Mouse (Mus musculus): ENCODE measurements at regions not wholly inside any gene's neighbourhood (a gene's known extent, or its start where the extent isn't known, plus 50 kb on each side); places are given as distances from the start of the nearest gene placed in this dataset.
"Not testable (repeated sequence)": the region's sequence is repeated elsewhere in the genome, so short reads cannot be mapped to it uniquely, and the experiment has no call there.

- DNase-seq, result no peak
These were observed 66.6 kb upstream of the Chd2 start for GRCm38 (mm10) chr7:73608070-73608803.

- peak; percentile 59 for DNase-seq
These were observed 65.9 kb upstream of the Chd2 start for GRCm38 (mm10) chr7:73607450-73608005.

GRCm38 (mm10) chr7:73606677-73607449, 65.2 kb upstream of the Chd2 start:
- DNase-seq, result peak; percentile 97

- DNase-seq, result no peak
These were observed 63.0 kb upstream of the Chd2 start for GRCm38 (mm10) chr7:73604597-73604996.

- no peak for DNase-seq
These were observed 61.4 kb upstream of the Chd2 start for GRCm38 (mm10) chr7:73602815-73603551.

- no peak for DNase-seq
These were observed 59.7 kb upstream of the Chd2 start for GRCm38 (mm10) chr7:73601336-73601735.

GRCm38 (mm10) chr7:73600776-73601175, 59.1 kb upstream of the Chd2 start:
- DNase-seq, result no peak

GRCm38 (mm10) chr7:73600003-73600385, 58.4 kb upstream of the Chd2 start:
- not testable (repeated sequence) for DNase-seq

GRCm38 (mm10) chr7:73599354-73600002, 57.8 kb upstream of the Chd2 start:
- no peak for DNase-seq

- DNase-seq, result no peak
These were observed 56.3 kb upstream of the Chd2 start for GRCm38 (mm10) chr7:73597968-73598367.

GRCm38 (mm10) chr7:73596866-73597840, 55.5 kb upstream of the Chd2 start:
- DNase-seq, result no peak

GRCm38 (mm10) chr7:73596415-73596814, 54.8 kb upstream of the Chd2 start:
- DNase-seq, result no peak

- peak; percentile 82 for DNase-seq
These were observed 54.2 kb upstream of the Chd2 start for GRCm38 (mm10) chr7:73595860-73596259.

GRCm38 (mm10) chr7:73595140-73595825, 53.7 kb upstream of the Chd2 start:
- DNase-seq, result peak; percentile 89

- peak; percentile 61 for DNase-seq
These were observed 53.0 kb upstream of the Chd2 start for GRCm38 (mm10) chr7:73594492-73595139.

GRCm38 (mm10) chr7:73593645-73594385, 52.2 kb upstream of the Chd2 start:
- no peak for DNase-seq

- DNase-seq, result no peak
These were observed 51.2 kb upstream of the Chd2 start for GRCm38 (mm10) chr7:73592857-73593256.
